ENCODE assay signal across 13 mouse cellular contexts in the genomic region with DNA sequence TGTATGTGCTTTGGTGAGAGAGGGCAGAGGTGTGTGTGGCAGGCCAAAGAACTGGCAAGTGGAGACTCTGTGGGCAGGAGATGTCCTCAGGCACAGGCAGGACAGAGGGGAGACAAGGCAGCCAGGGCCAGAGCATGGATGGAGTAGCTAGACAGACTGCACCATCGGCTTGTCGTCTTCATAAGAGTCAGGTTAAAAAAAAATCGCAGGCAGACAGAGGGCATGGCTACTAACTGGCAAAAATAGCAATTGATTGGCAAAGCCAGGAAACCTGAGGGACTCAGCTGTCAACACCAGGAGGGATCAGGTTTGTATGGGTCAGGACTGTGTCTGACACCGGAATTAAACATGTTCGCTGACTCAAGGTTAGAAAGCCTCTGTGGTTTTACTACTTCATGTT. TPM values are rescaled to one million over a fixed set of nuclear protein-coding genes. Genes with fewer than 3 reads are reported as not detected.
DNase-seq lines count a peak whose midpoint lies in the region; ATAC-seq lines count a peak whose summit lies in the region.
"Had no signal": no experiment of that assay in that cellular context is flagged by ENCODE, and none has a peak within 500 bp of the region (broad histone marks: within the 10 kb centered on the region; RNA-seq: fewer than 3 reads in every experiment).

No protein-coding gene starts in this region.

- peak; percentile 30 for DNase-seq in cerebellum, adult 8-10 months
- no peak for DNase-seq in cerebellum, postnatal 10 days
- DNase-seq in kidney, postnatal 25 days: no peak
- DNase-seq in heart, embryonic 10.5 days (ENCODE audit: low spot score): no peak
- no peak for DNase-seq in spleen, postnatal 4 days (ENCODE audit: low spot score in 2 of 2)
- DNase-seq: B cell, adult 2 months; lung, adult 18-20 months; right cerebral cortex, postnatal 25 days had no signal

- no peak for ATAC-seq in kidney, embryonic 14.5 days (ENCODE audit: low FRiP score, low TSS enrichment)
- no peak for ATAC-seq in limb, embryonic 12.5 days (ENCODE audit: insufficient number of reproducible peaks, insufficient read depth, low FRiP score, low TSS enrichment, low read depth)
- ATAC-seq in megakaryocyte progenitor cell, adult 5-6 weeks (replicated peaks; ENCODE audit: poor library complexity): no peak

- WGBS in kidney, embryonic 14.5 days: 56% methylated on average over 5 of the region's 5 CpGs
- 32% methylated on average over 5 of the region's 5 CpGs for WGBS in heart, embryonic 10.5 days
- WGBS in limb, embryonic 12.5 days: 66% methylated on average over 5 of the region's 5 CpGs

- no peak overlapping the region for H3K27ac ChIP-seq in kidney, embryonic 14.5 days (ENCODE audit: low read depth, low read length)
- peak overlapping the region; percentile 53 for H3K27ac ChIP-seq in heart, embryonic 10.5 days
- H3K27ac ChIP-seq in limb, embryonic 12.5 days: no peak overlapping the region

- no peaks in the 10 kb centered on the region for H3K9me3 ChIP-seq in kidney, embryonic 14.5 days (ENCODE audit: control insufficient read depth, low read length)
- no peaks in the 10 kb centered on the region for H3K9me3 ChIP-seq in heart, embryonic 10.5 days
- H3K9me3 ChIP-seq in limb, embryonic 12.5 days: no peaks in the 10 kb centered on the region
- H3K9me3 ChIP-seq: embryonic facial prominence, embryonic 12.5 days; megakaryocyte, embryonic 14.5 days had no signal

- H3K27me3 ChIP-seq in kidney, embryonic 14.5 days (ENCODE audit: control insufficient read depth, insufficient read depth, low read length): no peaks in the 10 kb centered on the region
- H3K27me3 ChIP-seq in heart, embryonic 10.5 days (ENCODE audit: insufficient read depth, poor library complexity, severe bottlenecking): no peaks in the 10 kb centered on the region; the same call in 1 of the 2 replicates
- peaks cover 3% of the 10 kb centered on the region for H3K27me3 ChIP-seq in limb, embryonic 12.5 days
- H3K27me3 ChIP-seq: embryonic facial prominence, embryonic 12.5 days; megakaryocyte, embryonic 14.5 days had no signal

- no peaks in the 10 kb centered on the region for H3K36me3 ChIP-seq in kidney, embryonic 14.5 days (ENCODE audit: control insufficient read depth, insufficient read depth, low read length)
- no peaks in the 10 kb centered on the region; the same call in 1 of the 2 replicates for H3K36me3 ChIP-seq in heart, embryonic 10.5 days
- H3K36me3 ChIP-seq in limb, embryonic 12.5 days: no peaks in the 10 kb centered on the region
- H3K36me3 ChIP-seq: embryonic facial prominence, embryonic 12.5 days had no signal

- H3K4me3 ChIP-seq in kidney, embryonic 14.5 days (ENCODE audit: low read length): no peak overlapping the region
- H3K4me3 ChIP-seq in heart, embryonic 10.5 days: no peak overlapping the region
- H3K4me3 ChIP-seq in limb, embryonic 12.5 days (replicated peaks): no peak overlapping the region

- H3K9ac ChIP-seq in kidney, embryonic 14.5 days (ENCODE audit: low read depth, low read length): 0 out of 2 replicates have a peak overlapping the region, but pooled peaks have one; percentile 12
- H3K9ac ChIP-seq in limb, embryonic 12.5 days (replicated peaks): no peak overlapping the region

- peaks cover 12% of the 10 kb centered on the region; the same call in 1 of the 2 replicates for H3K4me1 ChIP-seq in kidney, embryonic 14.5 days (ENCODE audit: control insufficient read depth, insufficient read depth, low read length)
- H3K4me1 ChIP-seq in heart, embryonic 10.5 days: peaks cover 38% of the 10 kb centered on the region
- H3K4me1 ChIP-seq in limb, embryonic 12.5 days (replicated peaks): peaks cover 26% of the 10 kb centered on the region

- no peak overlapping the region for H3K4me2 ChIP-seq in kidney, embryonic 14.5 days (replicated peaks; ENCODE audit: low read depth, low read length)
- H3K4me2 ChIP-seq in limb, embryonic 12.5 days: peak overlapping the region; percentile 57; the same call in 1 of the 2 replicates

RNA-seq across cellular contexts. Expression of gene Bhlhe41, which starts 10.6 kb away (rescaled TPM):
- 0.73 and 1.2 TPM in 2 replicates for polyA plus RNA-seq in kidney, embryonic 14.5 days (2014; fragmentation: Nextera tagmentation; extraction: Ambion mirVana)
- polyA plus RNA-seq in heart, embryonic 10.5 days (2016; fragmentation: Nextera tagmentation; extraction: Ambion mirVana): 3.8 and 7.4 TPM in 2 replicates
- polyA plus RNA-seq in limb, embryonic 12.5 days (2016; fragmentation: Nextera tagmentation; extraction: Ambion mirVana): 0.98 and 1.3 TPM in 2 replicates
- total RNA-seq in megakaryocyte progenitor cell, adult 5-6 weeks (2015): 0.02 TPM in 1 of 2 replicates, not detected in the other
- total RNA-seq in megakaryocyte progenitor cell, adult 5-6 weeks (2017): 0.12 TPM in 1 of 2 replicates, not detected in the other
